Mouse (Mus musculus) intestine, postnatal 0 days (tissue): ENCODE measurements at regions not wholly inside any gene's neighbourhood (a gene's known extent, or its start where the extent isn't known, plus 50 kb on each side); places are given as distances from the start of the nearest gene placed in this dataset.
"Not testable (repeated sequence)": the region's sequence is repeated elsewhere in the genome, so short reads cannot be mapped to it uniquely, and the experiment has no call there.

ENCODE experiments used
- ATAC-seq: fragments of 200-750 bp; cut with Nextera tagmentation; 2 replicates; pipeline ENCODE4 v1.8.0; 2017; ENCODE audit warnings: mild to moderate bottlenecking, moderate TSS enrichment, moderate library complexity
- H3K27ac ChIP-seq: fragments of 300-500 bp; sonication (generic); 2 replicates; pipeline ENCODE4 v1.5.1; 2014; ENCODE audit warnings: mild to moderate bottlenecking, low read depth, low read length, moderate library complexity
- H3K27me3 ChIP-seq: fragments of 300-500 bp; sonication (generic); replicated peaks from 2 replicates; pipeline ENCODE4 v1.6.1; 2014; ENCODE audit warnings: low read length, mixed read lengths; ENCODE audit not compliant: control insufficient read depth, insufficient read depth
- H3K36me3 ChIP-seq: fragments of 300-500 bp; sonication (generic); 2 replicates; pipeline ENCODE4 v1.6.1; 2014; ENCODE audit warnings: mild to moderate bottlenecking, moderate library complexity; ENCODE audit not compliant: control insufficient read depth, insufficient read depth
- H3K4me1 ChIP-seq: fragments of 300-500 bp; sonication (generic); replicated peaks from 2 replicates; pipeline ENCODE4 v1.6.1; 2014; ENCODE audit warnings: antibody characterized with exemption, low read length, mixed read lengths; ENCODE audit not compliant: control insufficient read depth, insufficient read depth
- H3K4me2 ChIP-seq: fragments of 300-500 bp; sonication (generic); replicated peaks from 2 replicates; pipeline ENCODE4 v1.6.1; 2014; ENCODE audit warnings: low read depth, mild to moderate bottlenecking, moderate library complexity
- H3K4me3 ChIP-seq: fragments of 300-500 bp; sonication (generic); 2 replicates; pipeline ENCODE4 v1.5.1; 2014; ENCODE audit warnings: low read depth, low read length
- H3K9ac ChIP-seq: fragments of 300-500 bp; sonication (generic); 2 replicates; pipeline ENCODE4 v1.6.1; 2014; ENCODE audit warnings: mild to moderate bottlenecking, low read depth, low read length
- H3K9me3 ChIP-seq: fragments of 300-500 bp; sonication (generic); 2 replicates; pipeline ENCODE4 v1.6.1; 2016; ENCODE audit warnings: mixed run types; ENCODE audit not compliant: control insufficient read depth
- CTCF ChIP-seq: sonication (generic); IDR thresholded peaks from 2 replicates; pipeline ENCODE4 v1.5.1; 2016; ENCODE audit warnings: low read depth, mild to moderate bottlenecking, control low read depth, antibody characterized with exemption, moderate library complexity
- whole genome bisulfite sequencing: fragments of 180-500 bp; shearing (Covaris S2); extraction: QIAGEN DNeasy Blood & Tissue Kit; methylation state at CpG from one replicate; pipeline ENCODE4 v1.1.7; 2014; 5-methylcytosine and 5-hydroxymethylcytosine counted together

GRCm38 (mm10) chr12:92915203-92915602, 1066.2 kb upstream of the Sel1l start:
- no peak overlapping the region for H3K27ac ChIP-seq
- H3K4me3 ChIP-seq, result no peak overlapping the region
- WGBS, result 69% methylated on average over 1 of the region's 1 CpGs
- no peaks in the 10 kb centered on the region for H3K36me3 ChIP-seq
- H3K9me3 ChIP-seq, result no peaks in the 10 kb centered on the region
- no peak for TF ChIP-seq CTCF
- H3K4me2 ChIP-seq, result no peak overlapping the region
- H3K4me1 ChIP-seq, result no peaks in the 10 kb centered on the region
- no peak overlapping the region for H3K9ac ChIP-seq
- ATAC-seq, result no peak
- H3K27me3 ChIP-seq, result no peaks in the 10 kb centered on the region

GRCm38 (mm10) chr12:92904382-92904781, 1055.4 kb upstream of the Sel1l start:
- Histone ChIP-seq H3K36me3 (no peaks in the 10 kb centered on the region), H3K4me2 (no peak overlapping the region), H3K9ac (no peak overlapping the region), H3K27ac (no peak overlapping the region), H3K9me3 (no peaks in the 10 kb centered on the region), H3K4me1 (no peaks in the 10 kb centered on the region), H3K4me3 (no peak overlapping the region), H3K27me3 (no peaks in the 10 kb centered on the region)
- ATAC-seq, result no peak
- WGBS, result 77% methylated on average over 2 of the region's 2 CpGs
- TF ChIP-seq CTCF, result no peak

- Histone ChIP-seq H3K4me3 (no peak overlapping the region), H3K27ac (no peak overlapping the region), H3K9ac (no peak overlapping the region), H3K4me1 (no peaks in the 10 kb centered on the region), H3K4me2 (no peak overlapping the region), H3K27me3 (no peaks in the 10 kb centered on the region), H3K36me3 (no peaks in the 10 kb centered on the region), H3K9me3 (no peaks in the 10 kb centered on the region)
- ATAC-seq, result no peak
- no peak for TF ChIP-seq CTCF
- WGBS, result 81% methylated on average over 4 of the region's 9 CpGs
These were observed 1043.4 kb upstream of the Sel1l start for GRCm38 (mm10) chr12:92892315-92892714.

GRCm38 (mm10) chr12:92891663-92892062, 1042.7 kb upstream of the Sel1l start:
- no CpG with 5 or more reads among the region's 8 CpGs for WGBS
- H3K4me1 ChIP-seq, H3K9me3 ChIP-seq, ATAC-seq, H3K27ac ChIP-seq, H3K36me3 ChIP-seq, H3K27me3 ChIP-seq, H3K4me3 ChIP-seq, H3K4me2 ChIP-seq, H3K9ac ChIP-seq: not testable (repeated sequence)

- not testable (repeated sequence) for H3K4me2 ChIP-seq, H3K27me3 ChIP-seq, H3K9me3 ChIP-seq, H3K36me3 ChIP-seq, H3K4me1 ChIP-seq, H3K4me3 ChIP-seq, H3K27ac ChIP-seq, H3K9ac ChIP-seq, ATAC-seq
- 80% methylated on average over 3 of the region's 9 CpGs for WGBS
These were observed 1042.2 kb upstream of the Sel1l start for GRCm38 (mm10) chr12:92891126-92891525.

- H3K27ac ChIP-seq, result no peak overlapping the region
- TF ChIP-seq CTCF, result no peak
- H3K36me3 ChIP-seq, result no peaks in the 10 kb centered on the region
- H3K4me2 ChIP-seq, result no peak overlapping the region
- no peak for ATAC-seq
- H3K4me3 ChIP-seq, result no peak overlapping the region
- no peak overlapping the region for H3K9ac ChIP-seq
- 90% methylated on average over 3 of the region's 3 CpGs for WGBS
- H3K4me1 ChIP-seq, result no peaks in the 10 kb centered on the region
- no peaks in the 10 kb centered on the region for H3K9me3 ChIP-seq
- no peaks in the 10 kb centered on the region for H3K27me3 ChIP-seq
These were observed 1038.8 kb upstream of the Sel1l start for GRCm38 (mm10) chr12:92887747-92888146.

- ATAC-seq, H3K4me1 ChIP-seq, H3K4me2 ChIP-seq, H3K27me3 ChIP-seq, H3K9me3 ChIP-seq, H3K27ac ChIP-seq, H3K9ac ChIP-seq, H3K4me3 ChIP-seq, H3K36me3 ChIP-seq: not testable (repeated sequence)
- whole genome bisulfite sequencing, result 91% methylated on average over 20 of the region's 20 CpGs
These were observed 1037.6 kb upstream of the Sel1l start for GRCm38 (mm10) chr12:92886394-92887075.

GRCm38 (mm10) chr12:92884014-92884413, 1035.1 kb upstream of the Sel1l start:
- not testable (repeated sequence) for H3K4me1 ChIP-seq, ATAC-seq, H3K9me3 ChIP-seq, H3K4me3 ChIP-seq, H3K27me3 ChIP-seq, H3K4me2 ChIP-seq, H3K36me3 ChIP-seq, H3K27ac ChIP-seq, H3K9ac ChIP-seq
- 91% methylated on average over 2 of the region's 2 CpGs for WGBS

- not testable (repeated sequence) for H3K4me3 ChIP-seq, H3K9me3 ChIP-seq, H3K27ac ChIP-seq, H3K27me3 ChIP-seq, H3K9ac ChIP-seq, ATAC-seq, H3K36me3 ChIP-seq, H3K4me1 ChIP-seq, H3K4me2 ChIP-seq
- no CpG with 5 or more reads among the region's 8 CpGs for WGBS
These were observed 1034.1 kb upstream of the Sel1l start for GRCm38 (mm10) chr12:92883091-92883490.
